Mouse (Mus musculus) liver, adult 2 months (tissue): ENCODE results near the gene Nxpe5. TPM values are rescaled to one million over a fixed set of nuclear protein-coding genes. Genes with fewer than 3 reads are reported as not detected.
"Not testable (repeated sequence)": the region's sequence is repeated elsewhere in the genome, so short reads cannot be mapped to it uniquely, and the experiment has no call there.

Source experiments
- DNase-seq: peaks from one replicate; pipeline ENCODE4 v3.0.0-alpha.2; 2011; ENCODE audit warnings: low read depth, low spot score; ENCODE audit errors: extremely low read depth
- H3K27ac ChIP-seq: fragments of 200-500 bp; replicated peaks from 2 replicates; pipeline ENCODE4 v1.5.1; 2012; ENCODE audit warnings: low read depth, mild to moderate bottlenecking, control low read depth, inconsistent platforms, low read length; ENCODE audit not compliant: insufficient read depth
- H3K27me3 ChIP-seq: fragments of 200-500 bp; 2 replicates; pipeline ENCODE4 v1.6.1; 2012; ENCODE audit warnings: mild to moderate bottlenecking, moderate library complexity, low read length, inconsistent platforms; ENCODE audit not compliant: control insufficient read depth, insufficient read depth
- H3K36me3 ChIP-seq: fragments of 200-500 bp; 2 replicates; pipeline ENCODE4 v1.6.1; 2012; ENCODE audit warnings: low read length, inconsistent platforms; ENCODE audit not compliant: control insufficient read depth, insufficient read depth
- H3K4me1 ChIP-seq: fragments of 200-500 bp; 2 replicates; pipeline ENCODE4 v1.6.1; 2011; ENCODE audit warnings: low read length; ENCODE audit not compliant: control insufficient read depth, insufficient read depth
- H3K4me3 ChIP-seq: fragments of 200-500 bp; 2 replicates; pipeline ENCODE4 v1.5.1; 2011; ENCODE audit warnings: low read depth, mild to moderate bottlenecking, control low read depth, low read length, moderate library complexity; ENCODE audit not compliant: insufficient read depth
- H3K79me2 ChIP-seq: fragments of 200-500 bp; 2 replicates; pipeline ENCODE4 v1.6.1; 2012; ENCODE audit warnings: inconsistent platforms, mild to moderate bottlenecking, low read length, moderate library complexity; ENCODE audit not compliant: control insufficient read depth, insufficient read depth
- H3K9ac ChIP-seq: fragments of 200-500 bp; 2 replicates; pipeline ENCODE4 v1.6.1; 2012; ENCODE audit warnings: low read depth, mild to moderate bottlenecking, control low read depth, inconsistent platforms, low read length
- CTCF ChIP-seq: fragments of 200-500 bp; IDR thresholded peaks from 2 replicates; pipeline ENCODE4 v1.5.1; 2011; ENCODE audit warnings: low read depth, low read length, control low read depth
- POLR2A ChIP-seq: fragments of 200-500 bp; IDR thresholded peaks from 2 replicates; pipeline ENCODE4 v1.6.1; 2011; ENCODE audit warnings: low read length, control low read depth; ENCODE audit not compliant: insufficient read depth; ENCODE audit errors: extremely low read depth
- WGBS: fragments of 180-500 bp; shearing (Covaris S2); methylation state at CpG from one replicate; pipeline ENCODE4 v1.1.7; 2018; 5-methylcytosine and 5-hydroxymethylcytosine counted together
- polyA plus RNA-seq: library from polyadenylated mRNA; depleted of rRNA; stranded (reverse); fragments of >200 nt; gene quantifications from 2 replicates; pipeline ENCODE4 v1.2.3, GENCODE M21; 2012
- total RNA-seq: library from RNA; depleted of rRNA; stranded (reverse); fragments of >200 nt; gene quantifications from 2 replicates; pipeline ENCODE4 v1.2.3, GENCODE M21; 2014

Nxpe5 gene
- total and polyA plus RNA-seq, 2 experiments: 0.07 TPM; not detected in 1

DNA sequence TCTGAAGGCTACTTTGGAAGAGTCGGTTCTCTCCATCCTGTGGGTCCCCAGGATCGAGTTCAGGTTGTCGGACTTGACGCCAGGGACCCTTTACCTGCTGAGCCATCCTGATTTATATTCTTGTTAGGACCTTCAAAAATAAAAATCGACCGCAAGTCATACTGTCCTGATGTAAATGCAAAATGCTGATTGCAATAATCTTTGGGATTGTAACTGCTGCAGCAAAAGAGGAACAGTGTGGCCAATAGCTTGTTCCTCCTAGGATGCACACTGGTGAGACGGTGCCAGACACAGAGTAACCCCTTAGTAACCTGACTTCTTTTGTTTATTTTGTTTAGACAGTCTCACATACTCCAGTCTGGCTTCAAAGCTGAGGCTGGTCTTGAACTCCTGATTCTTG, 30.2 kb upstream of the Nxpe5 start:
- Histone ChIP-seq H3K9ac (no peak overlapping the region), H3K27me3 (no peaks in the 10 kb centered on the region), H3K36me3 (no peaks in the 10 kb centered on the region), H3K4me1 (peaks cover 7% of the 10 kb centered on the region; the same call in 1 of the 2 replicates), H3K79me2 (no peaks in the 10 kb centered on the region), H3K27ac (no peak overlapping the region), H3K4me3 (no peak overlapping the region)
- WGBS: 79% methylated on average over 7 of the region's 7 CpGs
- no peak for TF ChIP-seq CTCF
- TF ChIP-seq POLR2A: no peak
- no peak for DNase-seq

DNA sequence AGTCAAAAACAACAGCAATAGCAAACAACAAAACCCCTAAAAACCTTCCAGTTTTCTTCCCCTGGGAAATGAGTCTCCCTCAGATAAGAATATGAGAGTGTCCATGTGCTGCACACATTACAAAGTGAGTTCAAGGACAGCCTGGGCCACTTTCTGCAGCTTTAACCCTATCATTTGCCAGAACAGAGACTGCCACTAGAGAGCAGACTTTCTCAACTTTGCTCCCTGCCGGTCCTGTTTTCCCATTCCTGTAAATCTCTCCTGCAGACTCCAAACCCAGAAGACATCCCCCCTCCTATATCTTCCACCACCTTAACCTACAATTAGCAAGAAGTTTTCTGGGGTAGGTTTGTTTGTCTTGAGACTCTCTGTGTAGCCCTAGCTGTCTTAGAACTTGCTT, 26.1 kb upstream of the Nxpe5 start:
- 4% methylated on average over 1 of the region's 1 CpGs for WGBS
- TF ChIP-seq POLR2A (no peak), CTCF (peak; percentile 28; the same call in 1 of the 2 replicates)

DNA sequence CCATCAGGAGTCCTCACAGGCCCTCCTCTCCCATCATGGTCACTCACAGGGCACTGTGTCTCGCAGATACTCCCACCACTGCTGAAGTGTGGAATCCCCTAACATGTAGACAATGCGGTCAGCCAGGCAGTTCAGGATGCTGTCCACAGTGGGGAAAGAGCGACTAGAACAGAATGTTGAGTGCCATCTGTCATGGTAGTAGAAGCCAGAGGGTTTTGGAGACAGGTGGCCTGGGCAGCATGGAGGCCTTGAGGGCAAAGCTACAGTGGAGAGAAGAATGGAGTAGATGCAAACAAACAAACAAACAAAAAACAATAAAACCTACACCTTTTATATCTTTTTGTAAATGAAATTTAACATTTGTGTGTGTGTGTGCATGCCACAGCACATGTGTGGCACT, 23.6 kb upstream of the Nxpe5 start:
- no peak overlapping the region for H3K27ac ChIP-seq
- no peaks in the 10 kb centered on the region for H3K79me2 ChIP-seq
- WGBS: 92% methylated on average over 3 of the region's 3 CpGs
- no peaks in the 10 kb centered on the region for H3K27me3 ChIP-seq
- DNase-seq: no peak
- H3K36me3 ChIP-seq: no peaks in the 10 kb centered on the region
- H3K4me3 ChIP-seq: no peak overlapping the region
- no peaks in the 10 kb centered on the region for H3K4me1 ChIP-seq
- TF ChIP-seq CTCF: no peak
- TF ChIP-seq POLR2A: no peak
- H3K9ac ChIP-seq: no peak overlapping the region

More for the DNA sequence above, 26.1 kb upstream of the Nxpe5 start:
- DNase-seq: peak; percentile 39
- Histone ChIP-seq H3K27me3 (no peaks in the 10 kb centered on the region), H3K79me2 (no peaks in the 10 kb centered on the region), H3K27ac (no peak overlapping the region), H3K9ac (no peak overlapping the region), H3K36me3 (no peaks in the 10 kb centered on the region), H3K4me3 (no peak overlapping the region), H3K4me1 (peaks cover 5% of the 10 kb centered on the region; the same call in 1 of the 2 replicates)

DNA sequence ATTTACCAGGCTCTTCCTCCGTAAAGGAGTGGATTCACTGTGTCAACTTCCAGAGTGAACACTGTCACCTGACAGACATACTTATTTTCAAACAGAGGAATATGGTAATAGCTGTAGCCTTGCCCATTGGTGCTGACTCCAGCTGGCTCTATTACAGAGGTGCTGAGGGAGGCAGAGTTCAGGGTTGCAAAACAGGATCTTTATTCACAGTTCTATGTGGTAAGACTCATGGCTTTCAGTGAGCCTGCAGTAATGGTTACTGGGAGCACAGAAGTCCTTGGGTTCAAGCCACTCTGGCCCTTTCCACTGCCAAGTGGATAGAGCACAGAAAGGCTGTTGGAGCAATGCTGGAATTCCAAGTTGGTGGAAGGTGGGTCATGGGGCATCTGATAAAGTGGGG, 18.4 kb upstream of the Nxpe5 start:
- Histone ChIP-seq H3K4me1 (peaks cover 3% of the 10 kb centered on the region; the same call in 1 of the 2 replicates), H3K27ac (no peak overlapping the region), H3K27me3 (no peaks in the 10 kb centered on the region), H3K9ac (no peak overlapping the region), H3K4me3 (no peak overlapping the region), H3K36me3 (no peaks in the 10 kb centered on the region), H3K79me2 (no peaks in the 10 kb centered on the region)
- no peak for TF ChIP-seq CTCF
- no peak for TF ChIP-seq POLR2A
- DNase-seq: peak; percentile 93
- WGBS: 20% methylated on average over 1 of the region's 1 CpGs

GRCm38 (mm10) chr5:138207873-138208272, 17.8 kb upstream of the Nxpe5 start:
- no peaks in the 10 kb centered on the region for H3K27me3 ChIP-seq
- no peaks in the 10 kb centered on the region for H3K36me3 ChIP-seq
- TF ChIP-seq POLR2A (no peak), CTCF (no peak)
- 82% methylated on average over 4 of the region's 4 CpGs for WGBS
- no peak overlapping the region for H3K4me3 ChIP-seq
- H3K4me1 ChIP-seq: peaks cover 3% of the 10 kb centered on the region; the same call in 1 of the 2 replicates
- H3K79me2 ChIP-seq: no peaks in the 10 kb centered on the region
- no peak overlapping the region for H3K27ac ChIP-seq
- no peak overlapping the region for H3K9ac ChIP-seq
- DNase-seq: no peak

DNA sequence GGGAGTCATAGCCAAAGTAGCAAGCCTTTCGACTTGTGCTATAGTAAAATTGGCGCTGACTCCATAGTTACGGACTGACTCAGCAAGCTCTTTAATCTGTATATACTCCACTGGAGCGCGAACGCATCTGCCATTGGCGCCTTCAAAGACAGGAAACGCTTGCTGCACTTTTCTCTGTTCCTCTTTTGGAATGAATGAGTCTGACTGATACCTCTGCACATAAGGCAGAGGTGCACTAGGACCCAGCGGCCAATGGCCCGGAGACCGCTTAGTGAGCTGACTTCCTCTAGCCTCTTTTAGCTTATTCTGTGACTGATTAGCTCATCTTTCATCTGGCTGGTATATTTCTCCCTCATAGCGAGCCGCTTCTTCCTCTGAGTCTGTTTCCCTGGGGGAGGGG, 9.1 kb upstream of the Nxpe5 start:
- H3K4me3 ChIP-seq, H3K4me1 ChIP-seq, H3K9ac ChIP-seq, H3K79me2 ChIP-seq, H3K27me3 ChIP-seq, H3K36me3 ChIP-seq, DNase-seq, H3K27ac ChIP-seq: not testable (repeated sequence)
- 94% methylated on average over 13 of the region's 13 CpGs for WGBS
